Mouse (Mus musculus): ENCODE data around the gene Zbtb20.

Gene Zbtb20

GRCm38 (mm10) chr16:43597375-43598060, 721.8 kb downstream of the Zbtb20 start:
- TF ChIP-seq GATA4 (IDR thresholded peaks at IDR 0.05; ENCODE audit: insufficient replicate concordance, low read length) = no peak

GRCm38 (mm10) chr16:43599707-43600106, 724.0 kb downstream of the Zbtb20 start:
- no peak for TF ChIP-seq GATA4 (IDR thresholded peaks at IDR 0.05; ENCODE audit: insufficient replicate concordance, low read length)

DNA sequence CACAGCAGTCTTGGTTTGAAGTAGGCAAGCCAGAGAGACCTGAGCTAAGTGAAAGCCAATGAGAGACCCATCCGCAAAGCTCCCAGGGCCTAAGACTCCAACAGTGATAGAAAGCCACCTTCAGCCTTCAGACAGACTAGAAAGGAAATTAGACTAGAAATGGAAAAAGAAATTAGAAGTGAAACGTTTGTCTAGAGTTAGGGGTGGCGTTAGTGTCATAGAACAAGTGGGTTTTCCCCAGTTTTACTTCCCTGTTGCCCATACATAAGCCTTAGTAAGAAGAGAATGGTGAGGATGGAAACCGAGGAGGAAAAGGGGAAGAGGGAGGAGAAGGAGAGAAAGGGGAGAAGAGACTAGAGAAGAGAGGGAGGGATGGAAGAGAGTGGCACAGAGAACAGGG, 726.9 kb downstream of the Zbtb20 start:
- no peak for TF ChIP-seq GATA4 (IDR thresholded peaks at IDR 0.05; ENCODE audit: insufficient replicate concordance, low read length)

DNA sequence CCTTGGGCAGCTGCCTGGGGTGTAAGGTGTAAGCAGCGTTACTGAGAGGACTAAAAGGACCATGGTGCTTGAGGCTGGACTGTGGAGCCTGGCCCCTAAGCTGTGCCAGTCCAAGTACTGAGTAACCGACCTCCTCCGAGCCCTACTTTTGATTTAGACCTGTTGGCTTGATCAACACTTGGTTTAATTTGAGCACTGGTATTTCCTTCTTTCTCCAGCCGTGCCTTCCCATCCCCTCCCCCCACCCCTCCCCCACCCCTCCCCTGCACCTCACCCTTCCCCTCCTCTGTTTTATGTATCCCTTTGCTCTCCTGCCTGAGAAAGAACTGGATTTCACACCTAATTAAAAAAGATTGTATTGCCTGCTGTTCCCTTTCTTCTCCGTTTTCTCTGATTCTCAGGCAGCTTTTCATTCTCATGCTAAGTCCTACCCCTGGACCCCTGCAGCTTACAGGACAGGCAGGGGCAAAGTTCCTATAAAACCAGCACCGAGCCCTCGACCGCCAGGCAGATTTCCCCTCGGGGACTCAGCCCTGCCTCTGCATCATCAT, 728.0 kb downstream of the Zbtb20 start:
- TF ChIP-seq GATA4 (IDR thresholded peaks at IDR 0.05; ENCODE audit: insufficient replicate concordance, low read length) = no peak

- TF ChIP-seq GATA4 (IDR thresholded peaks at IDR 0.05; ENCODE audit: insufficient replicate concordance, low read length) = no peak
These were observed 728.8 kb downstream of the Zbtb20 start for GRCm38 (mm10) chr16:43604399-43605013.

DNA sequence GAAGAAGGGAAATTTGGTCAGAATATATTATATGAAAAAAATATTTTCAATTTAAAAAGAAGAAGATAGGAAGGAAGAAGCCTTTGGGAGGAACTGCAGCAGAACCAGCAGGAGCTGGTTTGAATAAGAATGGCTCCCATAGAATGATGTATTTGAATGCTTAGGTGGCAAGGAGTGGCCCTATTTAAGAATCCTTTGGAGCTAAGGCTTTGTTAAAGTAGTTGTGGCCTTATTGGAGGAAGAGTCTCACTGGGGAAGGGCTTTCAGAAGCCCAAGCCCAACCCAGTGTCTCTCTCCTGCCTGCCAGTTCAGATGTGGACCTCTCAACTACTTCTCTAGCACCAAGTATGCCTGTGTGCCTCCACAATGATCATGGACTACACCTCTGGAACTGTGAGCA, 731.4 kb downstream of the Zbtb20 start:
- no peak for TF ChIP-seq GATA4 (IDR thresholded peaks at IDR 0.05; ENCODE audit: insufficient replicate concordance, low read length)

DNA sequence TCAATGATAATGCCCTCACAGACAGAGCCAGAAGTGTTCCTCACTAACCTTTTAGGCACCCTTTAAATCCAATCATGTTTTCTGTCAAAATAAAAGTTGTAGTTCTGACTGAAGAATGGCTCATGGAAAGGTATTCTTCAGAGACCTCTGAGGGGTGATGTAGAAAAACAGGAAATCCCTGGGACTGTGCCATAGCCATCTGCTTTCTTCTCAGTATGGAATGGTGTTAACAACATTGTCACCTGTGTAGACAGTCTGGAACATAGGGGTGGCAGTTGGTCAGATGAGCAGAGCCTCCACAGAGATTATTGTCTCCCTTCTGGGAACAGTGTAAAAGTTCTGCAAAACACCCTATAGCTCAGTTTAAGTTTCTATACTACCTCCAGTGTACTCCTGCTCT, 732.4 kb downstream of the Zbtb20 start:
- TF ChIP-seq GATA4 (IDR thresholded peaks at IDR 0.05; ENCODE audit: insufficient replicate concordance, low read length) = no peak

- TF ChIP-seq GATA4 (IDR thresholded peaks at IDR 0.05; ENCODE audit: insufficient replicate concordance, low read length) = no peak
These were observed 734.7 kb downstream of the Zbtb20 start for GRCm38 (mm10) chr16:43610375-43610774.

GRCm38 (mm10) chr16:43616348-43616747, 740.7 kb downstream of the Zbtb20 start:
- no peak for TF ChIP-seq GATA4 (IDR thresholded peaks at IDR 0.05; ENCODE audit: insufficient replicate concordance, low read length)

- no peak for TF ChIP-seq GATA4 (IDR thresholded peaks at IDR 0.05; ENCODE audit: insufficient replicate concordance, low read length)
These were observed 741.7 kb downstream of the Zbtb20 start for GRCm38 (mm10) chr16:43617346-43617745.

GRCm38 (mm10) chr16:43618286-43618685, 742.6 kb downstream of the Zbtb20 start:
- no peak for TF ChIP-seq GATA4 (IDR thresholded peaks at IDR 0.05; ENCODE audit: insufficient replicate concordance, low read length)

GRCm38 (mm10) chr16:43619277-43619676, 743.6 kb downstream of the Zbtb20 start:
- TF ChIP-seq GATA4 (IDR thresholded peaks at IDR 0.05; ENCODE audit: insufficient replicate concordance, low read length) = no peak

DNA sequence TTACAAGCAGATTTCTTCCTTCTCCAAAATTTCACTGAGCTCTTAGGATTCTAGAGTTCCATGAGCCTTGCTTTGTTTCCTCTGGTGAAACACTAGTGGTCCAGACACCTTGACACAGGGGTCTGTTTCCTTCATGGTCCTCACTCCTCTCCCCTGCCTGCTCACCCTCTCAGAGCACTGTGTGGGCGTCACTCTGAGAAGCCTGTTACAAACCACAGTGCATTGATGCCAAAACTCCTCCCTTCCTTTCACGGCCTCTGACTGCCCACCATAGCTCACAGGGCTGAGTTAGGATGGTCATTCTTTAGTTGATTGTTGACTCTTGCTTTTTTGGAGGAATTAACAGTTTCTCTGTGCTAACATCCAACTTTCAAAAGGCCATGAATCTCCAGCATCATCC, 744.7 kb downstream of the Zbtb20 start:
- no peak for TF ChIP-seq GATA4 (IDR thresholded peaks at IDR 0.05; ENCODE audit: insufficient replicate concordance, low read length)

GRCm38 (mm10) chr16:43623315-43624000, 747.8 kb downstream of the Zbtb20 start:
- TF ChIP-seq GATA4 (IDR thresholded peaks at IDR 0.05; ENCODE audit: insufficient replicate concordance, low read length) = no peak

DNA sequence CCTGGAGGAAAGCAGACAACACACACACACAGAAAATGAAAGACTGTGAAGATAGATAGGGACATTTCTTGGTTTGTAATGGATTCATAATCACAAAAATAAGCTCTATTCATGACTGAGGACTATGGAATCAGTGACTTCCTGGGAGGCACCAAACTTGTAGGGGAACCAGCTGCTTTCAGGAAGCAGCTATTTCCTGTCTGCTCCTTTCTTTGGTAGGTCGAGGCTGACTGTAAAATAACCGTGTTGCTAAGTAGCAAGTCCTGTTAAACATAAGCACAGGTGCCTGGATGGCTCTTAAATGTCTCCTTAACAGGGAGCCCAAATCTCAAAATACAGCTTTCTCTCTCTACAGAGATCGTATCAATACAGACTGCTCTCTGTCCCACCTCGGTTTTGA, 749.2 kb downstream of the Zbtb20 start:
- no peak for TF ChIP-seq GATA4 (IDR thresholded peaks at IDR 0.05; ENCODE audit: insufficient replicate concordance, low read length)

DNA sequence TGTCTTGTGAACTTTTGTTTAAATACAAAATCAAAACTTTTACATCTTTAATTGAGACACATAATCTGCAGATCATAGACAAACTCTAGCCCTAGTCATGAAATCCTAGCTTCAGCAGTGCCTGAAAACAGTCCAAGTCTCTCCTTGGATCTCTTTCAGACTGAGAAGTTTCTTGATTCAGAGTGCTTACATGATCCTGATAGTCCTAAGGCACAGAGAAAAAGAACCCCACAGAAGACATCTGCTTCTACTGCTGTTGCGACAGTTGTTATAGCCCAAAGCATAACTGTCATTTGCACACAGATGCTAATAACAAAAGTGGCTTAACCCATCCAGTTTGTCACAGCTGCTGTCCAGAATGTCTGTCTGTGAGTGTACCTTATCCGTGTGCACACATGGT, 749.6 kb downstream of the Zbtb20 start:
- no peak for TF ChIP-seq GATA4 (IDR thresholded peaks at IDR 0.05; ENCODE audit: insufficient replicate concordance, low read length)

All from liver, adult (tissue).